Mouse (Mus musculus) skeletal muscle tissue, adult 2 months (tissue): ENCODE data around the gene Vmn1r206.
"Not testable (repeated sequence)": the region's sequence is repeated elsewhere in the genome, so short reads cannot be mapped to it uniquely, and the experiment has no call there.

Experiments used
- DNase-seq: peaks from one replicate; pipeline ENCODE4 v3.0.0-alpha.2; 2012; ENCODE audit warnings: low read depth, low spot score

Vmn1r206 gene

DNA sequence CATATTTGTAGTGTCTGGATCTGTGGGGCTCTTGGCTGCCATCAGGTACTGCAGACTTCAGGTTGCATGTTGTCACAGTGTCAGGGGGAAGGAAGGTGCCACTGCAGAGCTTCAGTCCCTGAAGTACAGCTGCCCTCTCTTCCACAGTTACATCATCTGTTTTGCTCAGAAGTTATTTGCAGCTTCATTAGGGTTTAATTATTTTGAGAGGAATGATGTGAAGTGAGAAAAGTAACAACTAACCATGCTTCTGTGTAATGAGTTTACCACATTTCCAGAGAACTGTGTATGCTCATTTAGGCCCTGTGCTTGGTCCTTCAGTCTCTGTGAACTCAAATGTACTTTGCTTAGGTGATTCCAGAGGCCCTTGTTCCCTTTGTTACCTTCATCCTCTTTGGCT is at the start of gene Vmn1r206:
Gene Vmn1r206, minus strand, starts transcription at position 101 of the 400 bp plus-strand sequence.
- DNase-seq: not testable (repeated sequence)

DNA sequence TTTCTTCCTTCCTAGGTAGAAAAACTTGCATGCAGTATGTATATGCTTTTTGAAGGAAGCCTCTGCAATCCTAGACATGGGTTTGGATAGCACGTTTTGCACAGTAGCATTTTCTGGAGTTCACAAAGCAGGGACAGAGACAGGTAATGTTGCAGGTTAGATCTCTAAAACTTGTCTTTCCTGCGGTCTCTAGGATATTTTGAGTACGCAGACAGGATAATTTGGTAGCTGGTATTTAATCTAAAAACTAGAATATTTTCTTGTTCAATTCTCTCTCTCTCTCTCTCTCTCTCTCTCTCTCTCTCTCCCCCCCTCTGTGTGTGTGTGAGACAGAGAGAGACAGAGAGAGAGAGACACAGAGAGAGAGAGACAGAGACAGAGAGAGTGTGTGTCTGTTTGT is 31.2 kb downstream of the Vmn1r206 start, which contains the start of gene Vmn1r205:
Gene Vmn1r205, minus strand, starts transcription at position 101 of the 400 bp plus-strand sequence.
- no peak for DNase-seq

DNA sequence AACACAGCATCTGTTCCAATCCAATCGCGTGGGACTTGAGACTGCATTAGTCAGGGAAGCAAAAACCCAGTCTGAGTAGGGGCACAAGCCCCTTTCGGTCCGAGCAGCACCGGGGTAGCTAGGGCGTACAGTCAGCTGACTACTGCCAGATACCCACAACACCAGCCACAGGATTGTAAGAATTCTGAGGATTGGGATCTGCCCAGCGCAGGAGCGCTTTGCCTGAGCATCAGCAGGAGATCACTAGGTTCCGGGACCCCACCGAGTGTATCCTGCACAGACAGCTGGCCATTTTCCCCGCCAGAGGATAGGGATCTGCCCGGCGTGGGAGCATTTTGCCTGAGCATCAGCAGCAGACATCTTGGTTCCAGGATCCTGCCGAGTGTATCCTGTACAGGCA is 40.7 kb downstream of the Vmn1r206 start:
- not testable (repeated sequence) for DNase-seq

DNA sequence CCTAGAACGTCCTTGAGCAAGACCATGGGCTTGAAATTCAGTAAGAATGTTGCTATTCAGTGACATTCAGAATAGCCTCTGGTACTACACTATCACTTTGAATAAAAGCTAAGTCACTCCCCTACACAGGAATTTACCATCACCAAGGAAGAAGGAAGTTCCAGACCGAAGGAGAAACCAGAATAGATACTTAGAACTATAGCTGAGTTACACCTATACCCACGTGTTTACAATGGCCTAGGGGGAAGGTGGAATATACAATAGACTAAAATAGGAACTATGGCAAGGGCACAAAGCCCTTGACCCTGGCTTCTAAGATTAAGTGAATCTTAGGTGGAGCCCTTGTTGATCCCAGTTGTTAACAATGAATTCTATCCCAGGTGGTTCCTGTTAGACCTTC is 49.1 kb downstream of the Vmn1r206 start:
- DNase-seq: not testable (repeated sequence)
